Mouse (Mus musculus) neural tube, embryonic 13.5 days (tissue): ENCODE data around the gene Speg. TPM values are rescaled to one million over a fixed set of nuclear protein-coding genes. Genes with fewer than 3 reads are reported as not detected.

Experiments
- ATAC-seq: fragments of 200-750 bp; cut with Nextera tagmentation; 2 replicates; pipeline ENCODE4 v1.8.0; 2017; ENCODE audit warnings: low read depth, mild to moderate bottlenecking, moderate TSS enrichment, moderate library complexity
- H3K27ac ChIP-seq: fragments of 300-500 bp; sonication (generic); replicated peaks from 2 replicates; pipeline ENCODE4 v1.5.1; 2015; ENCODE audit warnings: moderate library complexity, mild to moderate bottlenecking, inconsistent platforms
- H3K27me3 ChIP-seq: fragments of 300-500 bp; sonication (generic); 2 replicates; pipeline ENCODE4 v1.6.1; 2015; ENCODE audit warnings: mild to moderate bottlenecking, inconsistent platforms
- H3K36me3 ChIP-seq: fragments of 300-500 bp; sonication (generic); 2 replicates; pipeline ENCODE4 v1.6.1; 2015; ENCODE audit warnings: mild to moderate bottlenecking, inconsistent platforms
- H3K4me1 ChIP-seq: fragments of 300-500 bp; sonication (generic); replicated peaks from 2 replicates; pipeline ENCODE4 v1.6.1; 2015; ENCODE audit warnings: inconsistent platforms
- H3K4me2 ChIP-seq: fragments of 300-500 bp; sonication (generic); 2 replicates; pipeline ENCODE4 v1.6.1; 2015; ENCODE audit warnings: inconsistent platforms, mild to moderate bottlenecking, moderate library complexity
- H3K4me3 ChIP-seq: fragments of 300-500 bp; sonication (generic); 2 replicates; pipeline ENCODE4 v1.5.1; 2015; ENCODE audit warnings: mild to moderate bottlenecking, inconsistent platforms
- H3K9ac ChIP-seq: fragments of 300-500 bp; sonication (generic); 2 replicates; pipeline ENCODE4 v1.6.1; 2015; ENCODE audit warnings: moderate library complexity, mild to moderate bottlenecking, inconsistent platforms
- H3K9me3 ChIP-seq: fragments of 300-500 bp; sonication (generic); 2 replicates; pipeline ENCODE4 v1.6.1; 2016; ENCODE audit warnings: inconsistent platforms
- WGBS: fragments of 180-500 bp; shearing (Covaris S2); methylation state at CpG from one replicate; pipeline ENCODE4 v1.1.7; 2015; 5-methylcytosine and 5-hydroxymethylcytosine counted together
- polyA plus RNA-seq: library from polyadenylated mRNA; unstranded; fragments of >200 nt; fragmentation: Nextera tagmentation; extraction: Ambion mirVana; gene quantifications from 2 replicates; pipeline ENCODE4 v1.2.1, GENCODE M21; 2015

Gene Speg
- polyA plus RNA-seq, 1 experiment from 2014 or later = 21.4 TPM

DNA sequence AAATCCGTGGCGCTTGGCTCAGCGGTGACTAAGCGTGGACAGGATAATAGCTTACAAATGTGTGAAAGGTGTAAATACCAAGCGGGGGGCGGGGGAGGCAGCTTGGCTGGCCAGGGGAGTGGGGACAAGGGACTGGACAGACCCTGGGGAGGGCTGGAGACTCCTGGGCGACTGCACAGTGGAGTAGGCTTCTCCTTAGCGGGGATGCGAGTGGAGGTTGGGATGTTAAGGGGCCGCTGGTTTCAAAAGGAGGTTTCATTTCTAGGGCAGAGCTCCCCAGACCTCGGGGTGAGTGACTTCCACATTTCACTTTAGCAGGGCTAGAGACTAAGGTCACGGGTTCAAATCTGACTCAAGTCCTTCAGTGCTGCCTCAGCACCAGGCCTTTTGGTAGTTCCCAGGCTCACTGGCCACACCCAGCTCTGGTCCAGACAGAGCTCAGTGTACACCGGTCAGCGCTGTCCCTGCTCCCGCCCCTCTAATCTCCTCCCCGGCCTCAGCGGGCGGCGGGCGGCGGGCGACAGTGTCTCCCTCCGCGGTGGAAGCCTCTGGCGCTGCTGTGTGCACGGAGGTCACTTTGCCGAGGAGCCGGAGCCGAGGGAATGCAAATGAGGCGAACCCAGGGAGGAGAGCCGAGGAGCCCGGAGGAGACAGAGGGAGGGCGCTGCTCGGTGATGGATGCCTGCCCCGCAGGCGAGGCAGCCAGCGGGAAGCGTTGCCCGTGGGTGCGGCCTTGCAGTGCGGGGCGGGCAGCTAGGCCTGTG lies 83.1 kb downstream of the Speg start:
- ATAC-seq = peak; percentile 57
- no peaks in the 10 kb centered on the region for H3K9me3 ChIP-seq
- H3K4me3 ChIP-seq = peak overlapping the region; percentile 30
- H3K27me3 ChIP-seq = peaks cover 16% of the 10 kb centered on the region; the same call in 1 of the 2 replicates
- H3K4me2 ChIP-seq = peak overlapping the region; percentile 55
- H3K27ac ChIP-seq = peak overlapping the region; percentile 84
- H3K9ac ChIP-seq = peak overlapping the region; percentile 62
- 2% methylated on average over 42 of the region's 42 CpGs for WGBS
- no peaks in the 10 kb centered on the region for H3K36me3 ChIP-seq
- peaks cover 63% of the 10 kb centered on the region for H3K4me1 ChIP-seq

GRCm38 (mm10) chr1:75458789-75459684 lies 83.9 kb downstream of the Speg start:
- 16% methylated on average over 23 of the region's 23 CpGs for WGBS
- H3K4me2 ChIP-seq = peak overlapping the region; percentile 55
- no peaks in the 10 kb centered on the region for H3K9me3 ChIP-seq
- peaks cover 61% of the 10 kb centered on the region for H3K4me1 ChIP-seq
- H3K4me3 ChIP-seq = peak overlapping the region; percentile 30; the same call in 1 of the 2 replicates
- 0 out of 2 replicates have a peak, but pooled peaks cover 11% of the 10 kb centered on the region for H3K27me3 ChIP-seq
- H3K9ac ChIP-seq = peak overlapping the region; percentile 62
- H3K36me3 ChIP-seq = no peaks in the 10 kb centered on the region
- ATAC-seq = no peak
- H3K27ac ChIP-seq = peak overlapping the region; percentile 84

GRCm38 (mm10) chr1:75460297-75460696 lies 85.2 kb downstream of the Speg start:
- H3K4me2 ChIP-seq = no peak overlapping the region
- WGBS = 75% methylated on average over 7 of the region's 7 CpGs
- H3K27ac ChIP-seq = no peak overlapping the region
- no peaks in the 10 kb centered on the region for H3K36me3 ChIP-seq
- H3K9me3 ChIP-seq = no peaks in the 10 kb centered on the region
- no peak overlapping the region for H3K9ac ChIP-seq
- no peak for ATAC-seq
- H3K4me3 ChIP-seq = no peak overlapping the region
- 0 out of 2 replicates have a peak, but pooled peaks cover 7% of the 10 kb centered on the region for H3K27me3 ChIP-seq
- H3K4me1 ChIP-seq = peaks cover 60% of the 10 kb centered on the region

DNA sequence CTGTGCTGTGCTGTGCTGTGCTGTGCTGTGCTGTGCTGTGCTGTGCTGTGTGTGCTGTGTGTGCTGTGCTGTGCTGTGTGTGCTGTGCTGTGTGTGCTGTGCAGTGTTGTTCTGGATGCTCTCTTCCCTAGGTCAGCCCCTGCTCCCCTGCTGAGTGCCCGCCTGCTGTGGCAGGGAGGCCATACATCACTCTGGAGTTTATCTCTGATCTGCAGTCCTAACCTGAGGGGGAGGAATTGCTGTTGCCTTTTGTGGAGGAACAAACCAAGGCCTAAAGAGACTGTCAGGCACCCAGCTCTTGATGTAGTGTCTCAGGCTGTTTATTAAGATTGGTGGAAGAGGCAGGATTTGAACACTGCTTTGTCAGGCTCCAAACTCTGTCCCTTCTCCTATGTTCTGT lies 87.5 kb downstream of the Speg start:
- H3K36me3 ChIP-seq = no peaks in the 10 kb centered on the region
- H3K4me2 ChIP-seq = no peak overlapping the region
- peaks cover 4% of the 10 kb centered on the region; the same call in 1 of the 2 replicates for H3K27me3 ChIP-seq
- H3K4me3 ChIP-seq = no peak overlapping the region
- WGBS = 27% methylated on average over 1 of the region's 1 CpGs
- H3K9me3 ChIP-seq = no peaks in the 10 kb centered on the region
- no peak overlapping the region for H3K9ac ChIP-seq
- H3K4me1 ChIP-seq = peaks cover 46% of the 10 kb centered on the region
- no peak overlapping the region for H3K27ac ChIP-seq
- no peak for ATAC-seq

DNA sequence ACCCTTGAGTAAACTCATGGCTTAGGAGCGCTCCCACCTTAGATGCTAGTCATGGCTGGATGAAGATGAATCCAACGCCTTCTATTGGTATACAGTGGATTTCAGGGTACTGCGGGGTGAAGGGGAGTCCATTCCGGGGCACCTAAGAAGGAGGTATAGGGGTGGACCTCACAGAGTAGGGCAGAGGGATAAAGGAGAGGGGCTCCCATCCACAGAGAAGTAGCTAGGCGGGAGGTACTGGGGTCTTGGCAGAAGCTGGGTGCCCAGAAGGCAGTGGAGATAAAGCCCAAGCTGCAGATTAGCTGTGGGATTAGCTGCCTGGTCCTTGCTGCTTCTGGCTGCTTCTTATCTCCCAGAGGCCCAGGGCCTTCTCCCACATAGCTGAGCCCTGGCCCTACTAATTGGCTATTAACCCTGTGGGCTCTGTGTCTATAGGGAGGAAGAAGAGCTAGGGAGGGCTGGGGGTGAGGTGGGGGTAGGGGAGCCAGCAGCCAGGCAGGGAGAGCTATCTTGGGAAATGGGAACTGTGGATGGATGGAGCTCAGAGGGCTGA lies 88.6 kb downstream of the Speg start:
- 0 out of 2 replicates have a peak overlapping the region, but pooled peaks have one; percentile 42 for H3K9ac ChIP-seq

GRCm38 (mm10) chr1:75467215-75467927 lies 92.3 kb downstream of the Speg start:
- Histone ChIP-seq H3K27ac (no peak overlapping the region), H3K9ac (0 out of 2 replicates have a peak overlapping the region, but pooled peaks have one; percentile 31), H3K36me3 (peaks cover 6% of the 10 kb centered on the region), H3K27me3 (peaks cover 18% of the 10 kb centered on the region), H3K9me3 (no peaks in the 10 kb centered on the region), H3K4me3 (no peak overlapping the region), H3K4me1 (peaks cover 28% of the 10 kb centered on the region; the same call in 1 of the 2 replicates), H3K4me2 (peak overlapping the region; percentile 18; the same call in 1 of the 2 replicates)
- ATAC-seq = peak; percentile 77
- WGBS = 8% methylated on average over 14 of the region's 14 CpGs

More for the DNA sequence above, 88.6 kb downstream of the Speg start:
- no peak for ATAC-seq
- Histone ChIP-seq H3K36me3 (no peaks in the 10 kb centered on the region), H3K9me3 (no peaks in the 10 kb centered on the region), H3K27me3 (peaks cover 10% of the 10 kb centered on the region), H3K4me1 (peaks cover 38% of the 10 kb centered on the region), H3K27ac (no peak overlapping the region), H3K4me3 (no peak overlapping the region), H3K4me2 (no peak overlapping the region)
- 79% methylated on average over 5 of the region's 5 CpGs for WGBS

- Histone ChIP-seq H3K27me3 (peaks cover 18% of the 10 kb centered on the region), H3K9ac (0 out of 2 replicates have a peak overlapping the region, but pooled peaks have one; percentile 3), H3K27ac (no peak overlapping the region), H3K4me3 (no peak overlapping the region), H3K4me2 (no peak overlapping the region), H3K36me3 (peaks cover 26% of the 10 kb centered on the region), H3K4me1 (peaks cover 27% of the 10 kb centered on the region; the same call in 1 of the 2 replicates), H3K9me3 (no peaks in the 10 kb centered on the region)
- no peak for ATAC-seq
- 83% methylated on average over 17 of the region's 17 CpGs for whole genome bisulfite sequencing
Observed at GRCm38 (mm10) chr1:75469287-75469825, 94.3 kb downstream of the Speg start.

DNA sequence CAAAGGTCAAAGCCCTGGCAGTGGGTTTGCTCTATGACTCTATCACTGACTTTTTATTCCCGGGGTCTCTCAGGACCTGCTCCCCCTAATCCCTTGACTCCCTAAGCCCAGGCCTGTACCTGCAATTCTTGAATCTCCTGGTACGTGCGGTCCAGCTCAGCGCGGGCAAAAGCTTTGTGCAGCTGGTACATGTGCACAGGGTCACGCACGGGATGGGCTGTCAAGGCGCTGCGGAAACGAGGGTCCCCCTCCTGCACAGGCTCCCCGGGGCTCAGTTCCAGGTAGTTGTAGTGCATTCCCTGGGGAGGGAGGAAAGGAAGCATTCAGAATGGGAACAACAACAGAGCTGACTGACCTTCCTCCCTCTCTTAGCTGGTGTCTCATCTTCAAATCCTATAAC lies 101.3 kb downstream of the Speg start:
- H3K27me3 ChIP-seq = peaks cover 8% of the 10 kb centered on the region; the same call in 1 of the 2 replicates
- H3K36me3 ChIP-seq = peaks cover 51% of the 10 kb centered on the region
- 96% methylated on average over 11 of the region's 11 CpGs for WGBS
- H3K27ac ChIP-seq = no peak overlapping the region
- H3K4me2 ChIP-seq = no peak overlapping the region
- H3K4me1 ChIP-seq = peaks cover 52% of the 10 kb centered on the region
- H3K9me3 ChIP-seq = no peaks in the 10 kb centered on the region
- no peak overlapping the region for H3K4me3 ChIP-seq
- no peak for ATAC-seq
- H3K9ac ChIP-seq = peak overlapping the region; percentile 12; the same call in 1 of the 2 replicates

- Histone ChIP-seq H3K9me3 (no peaks in the 10 kb centered on the region), H3K9ac (peak overlapping the region; percentile 92; the same call in 1 of the 2 replicates), H3K36me3 (peaks cover 50% of the 10 kb centered on the region), H3K4me1 (peaks cover 56% of the 10 kb centered on the region), H3K4me3 (peak overlapping the region; percentile 93), H3K27ac (no peak overlapping the region), H3K27me3 (peaks cover 14% of the 10 kb centered on the region), H3K4me2 (peak overlapping the region; percentile 80)
- peak; percentile 0; the same call in 1 of the 2 replicates for ATAC-seq
- 12% methylated on average over 35 of the region's 35 CpGs for WGBS
Observed at GRCm38 (mm10) chr1:75477264-75477965, 102.3 kb downstream of the Speg start.

GRCm38 (mm10) chr1:75477966-75478290 lies 102.8 kb downstream of the Speg start:
- 54% methylated on average over 3 of the region's 3 CpGs for WGBS
- peaks cover 19% of the 10 kb centered on the region for H3K27me3 ChIP-seq
- H3K9ac ChIP-seq = peak overlapping the region; percentile 92
- H3K36me3 ChIP-seq = peaks cover 50% of the 10 kb centered on the region
- H3K4me3 ChIP-seq = peak overlapping the region; percentile 93
- no peaks in the 10 kb centered on the region for H3K9me3 ChIP-seq
- no peak for ATAC-seq
- peak overlapping the region; percentile 80 for H3K4me2 ChIP-seq
- no peak overlapping the region for H3K27ac ChIP-seq
- peaks cover 61% of the 10 kb centered on the region for H3K4me1 ChIP-seq
